Mouse (Mus musculus): ENCODE data around the gene H2al2c.
"Not testable (repeated sequence)": the region's sequence is repeated elsewhere in the genome, so short reads cannot be mapped to it uniquely, and the experiment has no call there.

The H2al2c gene

GRCm38 (mm10) chrY:2598799-2599198, at the start of gene H2al2c:
H2al2c (plus strand) TSS chrY:2599099.
- not testable (repeated sequence) for DNase-seq (ENCODE audit: low read depth, low spot score)
